Mouse (Mus musculus) small intestine, adult 2 months (tissue): ENCODE measurements at regions not wholly inside any gene's neighbourhood (a gene's known extent, or its start where the extent isn't known, plus 50 kb on each side); places are given as distances from the start of the nearest gene placed in this dataset.

Experiments used
- H3K27ac ChIP-seq: fragments of 200-500 bp; 2 replicates; pipeline ENCODE4 v1.5.1; 2012; ENCODE audit warnings: low read depth, low read length, control low read depth, inconsistent platforms; ENCODE audit not compliant: insufficient read depth
- H3K27me3 ChIP-seq: fragments of 200-500 bp; 2 replicates; pipeline ENCODE4 v1.6.1; 2012; ENCODE audit warnings: mild to moderate bottlenecking, moderate library complexity, low read length, inconsistent platforms; ENCODE audit not compliant: control insufficient read depth, insufficient read depth
- H3K36me3 ChIP-seq: fragments of 200-500 bp; 2 replicates; pipeline ENCODE4 v1.6.1; 2012; ENCODE audit warnings: mild to moderate bottlenecking, low read length, control low read depth, inconsistent platforms; ENCODE audit not compliant: control insufficient read depth, insufficient read depth
- H3K4me1 ChIP-seq: fragments of 200-500 bp; 2 replicates; pipeline ENCODE4 v1.6.1; 2012; ENCODE audit warnings: low read length, inconsistent platforms, mixed read lengths; ENCODE audit not compliant: control insufficient read depth, insufficient read depth, insufficient read length
- H3K4me3 ChIP-seq: fragments of 200-500 bp; 2 replicates; pipeline ENCODE4 v1.5.1; 2012; ENCODE audit warnings: low read depth, mild to moderate bottlenecking, control low read depth, inconsistent platforms, low read length, moderate library complexity
- CTCF ChIP-seq: fragments of 200-500 bp; IDR thresholded peaks from 2 replicates; pipeline ENCODE4 v1.5.1; 2012; ENCODE audit warnings: low read depth, mild to moderate bottlenecking, control low read depth, inconsistent platforms, low read length, moderate library complexity, mixed read lengths; ENCODE audit not compliant: insufficient replicate concordance, insufficient read length; ENCODE audit errors: extremely low read depth
- POLR2A ChIP-seq: fragments of 200-500 bp; IDR thresholded peaks from 2 replicates; pipeline ENCODE4 v1.6.1; 2012; ENCODE audit warnings: low read depth, mild to moderate bottlenecking, control low read depth, inconsistent platforms, low read length, moderate library complexity
- WGBS: fragments of 180-500 bp; shearing (Covaris S2); methylation state at CpG from one replicate; pipeline ENCODE4 v1.1.7; 2018; 5-methylcytosine and 5-hydroxymethylcytosine counted together

DNA sequence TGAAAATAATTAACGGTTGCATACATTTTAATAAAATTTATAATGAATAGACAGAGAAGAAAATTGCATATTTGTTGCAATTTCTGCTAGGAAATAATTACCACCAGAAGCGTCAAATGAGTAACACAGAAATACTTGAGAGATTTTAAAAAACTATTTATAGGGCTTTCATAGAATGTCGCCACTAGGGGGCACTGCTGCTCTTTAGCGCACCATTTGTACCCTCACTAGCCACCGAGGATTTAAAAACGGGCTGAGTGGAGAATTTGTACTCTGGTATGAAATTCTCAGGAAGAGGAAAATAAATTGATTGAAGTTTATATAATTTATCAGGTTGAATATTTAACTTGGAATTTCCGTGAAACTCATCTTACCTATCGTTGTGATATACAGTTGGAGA lies 77.3 kb upstream of the Tmprss15 start:
- H3K4me3 ChIP-seq = no peak overlapping the region
- 13% methylated on average over 8 of the region's 8 CpGs for WGBS
- H3K27ac ChIP-seq = no peak overlapping the region
- no peaks in the 10 kb centered on the region for H3K27me3 ChIP-seq
- no peaks in the 10 kb centered on the region for H3K36me3 ChIP-seq
- H3K4me1 ChIP-seq = no peaks in the 10 kb centered on the region
- TF ChIP-seq POLR2A = no peak
- peak; percentile 52; the same call in 1 of the 2 replicates for TF ChIP-seq CTCF

DNA sequence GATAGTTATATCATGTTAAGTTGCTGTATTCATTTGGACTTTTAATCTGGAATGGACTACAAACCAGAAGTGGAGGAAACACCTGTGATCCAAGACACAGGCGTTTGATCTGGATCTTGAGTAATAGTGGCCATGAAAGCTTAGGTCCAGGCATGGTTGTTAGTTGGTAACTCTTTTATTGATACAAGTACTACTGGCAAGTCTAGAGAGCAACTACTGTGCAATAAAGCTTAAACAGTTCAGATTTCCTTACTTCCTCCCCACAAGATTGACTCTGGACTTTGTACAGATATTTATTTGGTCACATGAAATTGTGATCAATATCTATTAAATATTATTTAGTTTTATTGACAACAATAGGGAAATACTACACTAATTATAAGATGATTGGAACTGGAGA lies 51.9 kb upstream of the Tmprss15 start:
- TF ChIP-seq POLR2A (no peak), CTCF (no peak)
- Histone ChIP-seq H3K27ac (no peak overlapping the region), H3K4me3 (no peak overlapping the region), H3K36me3 (no peaks in the 10 kb centered on the region), H3K27me3 (no peaks in the 10 kb centered on the region), H3K4me1 (no peaks in the 10 kb centered on the region)
- 20% methylated on average over 1 of the region's 1 CpGs for WGBS
